In the genomic region with DNA sequence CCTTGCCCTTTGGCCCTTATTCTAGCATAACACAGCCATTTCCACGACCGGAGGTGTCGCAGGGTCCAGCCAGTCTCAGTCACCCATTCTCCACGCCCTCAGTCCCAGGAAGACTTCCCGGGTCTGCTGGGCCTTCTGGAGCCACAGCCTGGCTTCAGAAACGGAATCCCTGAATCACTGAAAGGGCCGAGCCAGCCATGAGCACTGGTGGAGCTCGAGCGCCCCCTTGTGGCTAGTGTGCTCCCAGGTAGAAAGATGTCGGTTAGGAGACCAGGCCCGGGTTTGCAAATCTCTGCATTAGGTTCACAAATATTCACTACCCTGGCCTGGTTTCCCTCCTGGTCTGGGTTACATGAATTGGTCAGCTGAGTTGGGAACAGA, we compare ENCODE assay signal across 8 mouse cellular contexts. TPM values are rescaled to one million over a fixed set of nuclear protein-coding genes. Genes with fewer than 3 reads are reported as not detected.
A peak's percentile ranks its signal among the peaks of the same experiment; 100 is the strongest.
DNase-seq lines count a peak whose midpoint lies in the region; ATAC-seq and TF ChIP-seq lines count a peak whose summit lies in the region.

No protein-coding gene starts in this region.

- H3K27me3 ChIP-seq in heart, embryonic 11.5 days (ENCODE audit: control insufficient read depth, insufficient read depth, low read length) = no peaks in the 10 kb centered on the region
- peaks cover 6% of the 10 kb centered on the region; the same call in 1 of the 2 replicates for H3K27me3 ChIP-seq in kidney, embryonic 15.5 days
- H3K27me3 ChIP-seq in limb, embryonic 14.5 days (ENCODE audit: control insufficient read depth, insufficient read depth, low read length) = no peaks in the 10 kb centered on the region

- WGBS in bone marrow, adult 2 months = 12% methylated on average over 11 of the region's 11 CpGs
- 7% methylated on average over 11 of the region's 11 CpGs for WGBS in heart, embryonic 11.5 days (ENCODE audit: insufficient replicate concordance)
- 4% methylated on average over 11 of the region's 11 CpGs for WGBS in kidney, embryonic 15.5 days
- 5% methylated on average over 11 of the region's 11 CpGs for WGBS in limb, embryonic 14.5 days

- peak; percentile 76 for DNase-seq in 416B (ENCODE audit: low read depth)
- DNase-seq in limb, embryonic 14.5 days (ENCODE audit: low spot score) = peak; percentile 89
- DNase-seq in spleen, postnatal 36 days (ENCODE audit: low spot score in 2 of 2) = peak; percentile 50 to 63

- no peak overlapping the region for H3K4me3 ChIP-seq in bone marrow, adult 2 months (replicated peaks; ENCODE audit: control insufficient read depth, low read depth, low read length)
- H3K4me3 ChIP-seq in heart, embryonic 11.5 days (ENCODE audit: low read depth, low read length) = no peak overlapping the region
- H3K4me3 ChIP-seq in kidney, embryonic 15.5 days (replicated peaks) = no peak overlapping the region
- H3K4me3 ChIP-seq in limb, embryonic 14.5 days (replicated peaks; ENCODE audit: low read length) = no peak overlapping the region

- H3K27ac ChIP-seq in bone marrow, adult 2 months (ENCODE audit: control insufficient read depth, insufficient read depth, low read depth, low read length, poor library complexity) = no peak overlapping the region
- H3K27ac ChIP-seq in heart, embryonic 11.5 days (ENCODE audit: low read depth, low read length) = no peak overlapping the region
- peak overlapping the region; percentile 87 for H3K27ac ChIP-seq in kidney, embryonic 15.5 days
- no peak overlapping the region for H3K27ac ChIP-seq in limb, embryonic 14.5 days (replicated peaks; ENCODE audit: low read depth, low read length)

- ATAC-seq in erythroblast, adult 5-6 weeks (replicated peaks; ENCODE audit: low FRiP score, poor library complexity, severe bottlenecking) = peak; percentile 68
- 0 out of 2 replicates have a peak, but pooled peaks have one; percentile 11 for ATAC-seq in heart, embryonic 11.5 days (replicated peaks; ENCODE audit: insufficient number of reproducible peaks, low FRiP score, low TSS enrichment)
- peak; percentile 70 for ATAC-seq in kidney, embryonic 15.5 days (replicated peaks; ENCODE audit: low FRiP score)
- ATAC-seq in limb, embryonic 14.5 days (ENCODE audit: low FRiP score, low read depth) = 0 out of 2 replicates have a peak, but pooled peaks have one; percentile 26
- ATAC-seq in monocyte, adult 5-6 weeks (replicated peaks; ENCODE audit: insufficient number of reproducible peaks, low FRiP score, low TSS enrichment, poor library complexity, severe bottlenecking) = peak; percentile 53

- no peak for TF ChIP-seq POLR2A in bone marrow, adult 2 months (IDR thresholded peaks at IDR 0.05; ENCODE audit: borderline replicate concordance, control insufficient read depth, low read depth, low read length)
- peak; percentile 16; the same call in 1 of the 2 replicates for TF ChIP-seq POLR2A in limb, embryonic 14.5 days (IDR thresholded peaks at IDR 0.05; ENCODE audit: borderline replicate concordance, extremely low read depth, insufficient read depth, insufficient read length)

- no peaks in the 10 kb centered on the region for H3K4me1 ChIP-seq in bone marrow, adult 2 months (ENCODE audit: control insufficient read depth, insufficient read depth, low read length)
- peaks cover 18% of the 10 kb centered on the region for H3K4me1 ChIP-seq in heart, embryonic 11.5 days (ENCODE audit: control insufficient read depth, insufficient read depth, low read length)
- H3K4me1 ChIP-seq in kidney, embryonic 15.5 days = peaks cover 29% of the 10 kb centered on the region
- H3K4me1 ChIP-seq in limb, embryonic 14.5 days (ENCODE audit: control insufficient read depth, insufficient read depth, low read length) = no peaks in the 10 kb centered on the region

- TF ChIP-seq CTCF in bone marrow, adult 2 months (IDR thresholded peaks at IDR 0.05; ENCODE audit: control insufficient read depth, insufficient read depth, low read length) = peak; percentile 87

- H3K9me3 ChIP-seq in heart, embryonic 11.5 days (replicated peaks; ENCODE audit: control insufficient read depth, low read length) = no peaks in the 10 kb centered on the region
- H3K9me3 ChIP-seq in kidney, embryonic 15.5 days (replicated peaks) = no peaks in the 10 kb centered on the region
- no peaks in the 10 kb centered on the region for H3K9me3 ChIP-seq in limb, embryonic 14.5 days (ENCODE audit: control insufficient read depth, low read length)

- no peak overlapping the region for H3K9ac ChIP-seq in heart, embryonic 11.5 days (ENCODE audit: low read depth, low read length)
- H3K9ac ChIP-seq in kidney, embryonic 15.5 days = no peak overlapping the region
- H3K9ac ChIP-seq in limb, embryonic 14.5 days (ENCODE audit: low read depth, low read length, severe bottlenecking) = no peak overlapping the region

- H3K4me2 ChIP-seq in heart, embryonic 11.5 days = no peak overlapping the region
- peak overlapping the region; percentile 45 for H3K4me2 ChIP-seq in kidney, embryonic 15.5 days
- H3K4me2 ChIP-seq in limb, embryonic 14.5 days (replicated peaks; ENCODE audit: low read depth, low read length, severe bottlenecking) = no peak overlapping the region

- H3K36me3 ChIP-seq in heart, embryonic 11.5 days (ENCODE audit: control insufficient read depth, insufficient read depth, low read length) = no peaks in the 10 kb centered on the region
- H3K36me3 ChIP-seq in kidney, embryonic 15.5 days = no peaks in the 10 kb centered on the region
- H3K36me3 ChIP-seq in limb, embryonic 14.5 days (ENCODE audit: control insufficient read depth, insufficient read depth, low read length) = no peaks in the 10 kb centered on the region

RNA-seq across cellular contexts. Expression of gene Tmem179, which starts 26.4 kb away (rescaled TPM):
- 0.62 TPM in 1 of 2 replicates, not detected in the other for polyA plus RNA-seq in bone marrow, adult 2 months (2011; ENCODE audit: insufficient read depth, insufficient read length, low replicate concordance, missing spikeins)
- not detected in 2 replicates for total RNA-seq in erythroblast, adult 5-6 weeks (2015; ENCODE audit: low replicate concordance)
- not detected in 2 replicates for total RNA-seq in erythroblast, adult 5-6 weeks (2017; ENCODE audit: low replicate concordance)
- polyA plus RNA-seq in heart, embryonic 11.5 days (2014; fragmentation: Nextera tagmentation; extraction: Ambion mirVana) = 0.69 and 0.73 TPM in 2 replicates
- 0.66 and 0.92 TPM in 2 replicates for polyA plus RNA-seq in kidney, embryonic 15.5 days (2015; fragmentation: Nextera tagmentation; extraction: Ambion mirVana)
- 0.22 and 0.36 TPM in 2 replicates for polyA plus RNA-seq in limb, embryonic 14.5 days (2012; rRNA removed)
- polyA plus RNA-seq in limb, embryonic 14.5 days (2014; fragmentation: Nextera tagmentation; extraction: Ambion mirVana) = 0.28 and 0.29 TPM in 2 replicates
- total RNA-seq in monocyte, adult 5-6 weeks (2017) = not detected in 3 replicates

RNA-seq across cellular contexts. Expression of gene Inf2, which starts 45.7 kb away (rescaled TPM):
- polyA plus RNA-seq in bone marrow, adult 2 months (2011; ENCODE audit: insufficient read depth, insufficient read length, low replicate concordance, missing spikeins) = 40.0 and 82.8 TPM in 2 replicates
- 3.1 and 4.6 TPM in 2 replicates for total RNA-seq in erythroblast, adult 5-6 weeks (2015; ENCODE audit: low replicate concordance)
- 0.94 and 3.5 TPM in 2 replicates for total RNA-seq in erythroblast, adult 5-6 weeks (2017; ENCODE audit: low replicate concordance)
- polyA plus RNA-seq in heart, embryonic 11.5 days (2014; fragmentation: Nextera tagmentation; extraction: Ambion mirVana) = 3.2 and 3.8 TPM in 2 replicates
- 3.8 and 4.8 TPM in 2 replicates for polyA plus RNA-seq in kidney, embryonic 15.5 days (2015; fragmentation: Nextera tagmentation; extraction: Ambion mirVana)
- polyA plus RNA-seq in limb, embryonic 14.5 days (2012; rRNA removed) = 27.5 and 29.8 TPM in 2 replicates
- polyA plus RNA-seq in limb, embryonic 14.5 days (2014; fragmentation: Nextera tagmentation; extraction: Ambion mirVana) = 6.9 and 7.0 TPM in 2 replicates
- total RNA-seq in monocyte, adult 5-6 weeks (2017) = 2.1 to 13.1 TPM (median 5.6 TPM) in 3 replicates

RNA-seq across cellular contexts. Expression of gene A530016L24Rik, which starts 53.7 kb away (rescaled TPM):
- polyA plus RNA-seq in bone marrow, adult 2 months (2011; ENCODE audit: insufficient read depth, insufficient read length, low replicate concordance, missing spikeins) = not detected in 2 replicates
- total RNA-seq in erythroblast, adult 5-6 weeks (2015; ENCODE audit: low replicate concordance) = not detected in 2 replicates
- total RNA-seq in erythroblast, adult 5-6 weeks (2017; ENCODE audit: low replicate concordance) = not detected in 2 replicates
- 8.7 and 8.9 TPM in 2 replicates for polyA plus RNA-seq in heart, embryonic 11.5 days (2014; fragmentation: Nextera tagmentation; extraction: Ambion mirVana)
- 0.22 and 0.44 TPM in 2 replicates for polyA plus RNA-seq in kidney, embryonic 15.5 days (2015; fragmentation: Nextera tagmentation; extraction: Ambion mirVana)
- 0.87 and 1.3 TPM in 2 replicates for polyA plus RNA-seq in limb, embryonic 14.5 days (2012; rRNA removed)
- 0.47 and 0.54 TPM in 2 replicates for polyA plus RNA-seq in limb, embryonic 14.5 days (2014; fragmentation: Nextera tagmentation; extraction: Ambion mirVana)
- not detected in 3 replicates for total RNA-seq in monocyte, adult 5-6 weeks (2017)

Comparison
In these comparisons a context has a peak if more than half of its experiments do, and no peak if none do; other contexts are left out.
1. ATAC-seq: peak in every context shown above with its lines; median percentile 70 in kidney, embryonic 15.5 days; 68 in erythroblast, adult 5-6 weeks; 53 in monocyte, adult 5-6 weeks; 26 in limb, embryonic 14.5 days; 11 in heart, embryonic 11.5 days.